Mouse (Mus musculus) olfactory bulb, adult 2 months (tissue): ENCODE data around the gene Tex14. TPM values are rescaled to one million over a fixed set of nuclear protein-coding genes. Genes with fewer than 3 reads are reported as not detected.

ENCODE experiments used
- H3K27ac ChIP-seq: fragments of 200-500 bp; 2 replicates; pipeline ENCODE4 v1.5.1; 2012; ENCODE audit warnings: low read depth, low read length; ENCODE audit not compliant: insufficient read depth
- H3K4me1 ChIP-seq: fragments of 200-500 bp; 2 replicates; pipeline ENCODE4 v1.6.1; 2012; ENCODE audit warnings: low read length; ENCODE audit not compliant: control insufficient read depth, insufficient read depth
- H3K4me3 ChIP-seq: fragments of 200-500 bp; 2 replicates; pipeline ENCODE4 v1.5.1; 2012; ENCODE audit warnings: mild to moderate bottlenecking, low read depth, low read length, moderate library complexity; ENCODE audit not compliant: insufficient read depth
- CTCF ChIP-seq: fragments of 200-500 bp; IDR thresholded peaks from 2 replicates; pipeline ENCODE4 v1.5.1; 2012; ENCODE audit warnings: low read depth, mild to moderate bottlenecking, low read length, moderate library complexity; ENCODE audit not compliant: insufficient read depth
- POLR2A ChIP-seq: fragments of 200-500 bp; IDR thresholded peaks from 2 replicates; pipeline ENCODE4 v1.6.1; 2012; ENCODE audit warnings: mild to moderate bottlenecking, low read depth, low read length, moderate library complexity; ENCODE audit not compliant: insufficient read depth
- WGBS: fragments of 180-500 bp; shearing (Covaris S2); methylation state at CpG from one replicate; pipeline ENCODE4 v1.1.7; 2018; 5-methylcytosine and 5-hydroxymethylcytosine counted together
- polyA plus RNA-seq: library from polyadenylated mRNA; stranded (reverse); fragments of >200 nt; gene quantifications from 2 replicates; pipeline ENCODE4 v1.2.4, GENCODE M21; 2012; ENCODE audit warnings: low replicate concordance; ENCODE audit not compliant: missing spikeins, insufficient read depth, insufficient read length

Gene Tex14
- polyA plus RNA-seq, 1 experiment = not detected

DNA sequence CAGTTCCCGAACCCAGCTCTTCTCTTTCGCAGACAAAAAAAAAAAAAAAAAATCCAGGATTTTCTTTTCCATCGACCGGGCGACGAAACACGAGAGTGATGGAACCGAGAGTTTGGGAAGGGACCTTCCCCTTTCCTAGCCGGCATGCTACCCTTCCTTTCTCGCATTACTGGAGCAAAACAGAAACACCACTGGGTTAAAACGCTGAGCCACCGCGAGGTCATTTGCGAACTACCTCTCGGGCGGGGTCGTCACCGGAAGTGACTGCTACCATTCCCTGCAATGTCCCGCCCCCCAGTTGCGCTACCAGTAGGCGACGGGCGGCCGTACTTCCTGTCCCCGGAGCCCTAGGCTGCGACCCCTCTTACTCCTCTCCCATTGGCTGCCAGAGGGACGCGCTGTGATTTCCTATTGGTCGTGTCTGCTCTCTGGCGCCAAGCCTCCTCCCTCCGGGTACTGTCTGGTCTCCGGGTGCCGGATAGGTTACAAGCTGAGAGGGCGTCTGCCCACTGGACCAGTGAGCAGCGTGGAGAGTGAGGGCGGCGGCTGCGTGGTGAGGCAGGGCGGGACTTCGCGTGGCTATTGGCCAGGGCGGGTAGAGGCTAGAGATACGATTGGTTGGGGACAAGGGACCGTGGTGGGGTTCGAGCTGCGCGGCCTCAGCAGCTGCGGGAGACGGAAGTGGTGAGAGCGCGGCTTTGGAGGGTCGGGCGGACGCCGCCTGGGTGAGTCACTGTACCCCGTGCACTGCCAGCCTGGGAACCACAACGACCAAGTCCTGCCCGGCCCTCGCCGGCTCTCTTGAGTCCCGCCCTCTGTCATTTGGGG, 186.9 kb downstream of the Tex14 start, which contains the start of gene Mtmr4:
Mtmr4 (plus strand) TSS at position 637 of the 828 bp plus-strand sequence.
- H3K27ac ChIP-seq = peak within 1 kb of the TSS; percentile 72
- WGBS = under 1% methylated on average over 61 of the region's 61 CpGs
- peaks cover 28% of the 10 kb centered on the region for H3K4me1 ChIP-seq
- peak within 1 kb of the TSS; percentile 81 for H3K4me3 ChIP-seq
- TF ChIP-seq POLR2A = peak; percentile 64; the same call in 1 of the 2 replicates
- TF ChIP-seq CTCF = no peak

DNA sequence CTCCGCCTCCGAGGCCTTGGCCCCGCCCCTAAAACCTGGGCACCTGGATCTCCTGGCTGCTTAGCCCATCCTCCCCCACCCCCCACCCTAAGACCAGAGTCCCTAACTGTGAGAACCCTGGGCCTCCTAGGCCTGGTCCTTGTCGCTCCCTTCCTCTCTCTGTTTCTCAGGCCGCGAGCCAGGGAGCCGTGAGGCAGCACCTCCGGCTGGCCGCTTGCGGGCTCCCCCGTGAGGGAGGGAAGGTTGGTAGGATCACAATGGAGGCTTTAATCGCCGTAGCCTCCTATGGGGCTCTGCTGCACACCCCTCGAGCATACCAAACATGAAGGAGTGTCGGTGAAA, 187.5 kb downstream of the Tex14 start:
- Histone ChIP-seq H3K27ac (peak overlapping the region; percentile 72), H3K4me1 (peaks cover 33% of the 10 kb centered on the region), H3K4me3 (peak overlapping the region; percentile 81)
- WGBS = under 1% methylated on average over 15 of the region's 15 CpGs
- TF ChIP-seq CTCF (no peak), POLR2A (no peak)

DNA sequence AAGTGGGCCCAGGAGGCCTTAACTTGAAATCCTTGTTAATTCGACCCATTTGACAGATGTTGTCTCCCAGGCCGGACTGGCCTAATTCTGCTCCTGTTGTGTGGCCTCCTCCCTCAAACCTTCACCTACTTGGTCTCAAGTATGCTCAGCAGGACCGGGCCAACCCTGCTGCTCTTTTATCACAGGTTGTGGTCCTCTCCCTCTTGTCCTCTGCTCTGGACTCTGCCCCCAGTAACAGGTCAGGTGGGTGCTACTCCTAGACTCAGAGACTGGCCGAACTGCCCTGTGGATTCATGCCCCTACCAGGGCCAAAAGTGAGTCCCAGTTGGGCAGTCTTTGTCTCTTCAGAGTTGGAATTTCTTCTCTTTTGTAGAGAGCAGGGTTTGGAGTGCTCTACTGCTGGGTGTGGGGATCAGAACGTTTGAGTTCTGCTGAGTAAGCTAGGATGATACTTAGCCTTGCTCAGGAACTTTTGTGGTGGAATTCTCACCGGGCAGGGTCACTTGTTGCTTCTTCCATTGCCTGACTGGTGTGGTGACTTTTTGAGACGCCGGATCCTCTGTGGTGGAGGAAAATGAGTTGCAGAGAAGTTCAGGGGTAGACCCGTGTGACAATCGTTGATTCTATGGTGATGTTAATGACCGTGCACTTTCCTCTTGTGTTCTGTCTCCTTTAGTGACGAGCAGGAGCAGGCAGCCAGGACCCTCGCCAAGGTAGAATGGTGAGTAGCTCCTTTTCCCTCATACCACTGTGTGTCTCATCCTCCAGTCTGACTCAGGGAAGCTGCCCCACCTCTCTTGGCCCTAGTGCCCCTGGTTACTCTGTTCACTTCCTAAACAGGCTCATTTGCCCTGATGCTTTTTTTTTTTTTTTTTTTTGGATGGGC, 188.1 kb downstream of the Tex14 start:
- 31% methylated on average over 13 of the region's 13 CpGs for WGBS
- no peak for TF ChIP-seq CTCF
- TF ChIP-seq POLR2A = no peak
- peak overlapping the region; percentile 81 for H3K4me3 ChIP-seq
- peak overlapping the region; percentile 72 for H3K27ac ChIP-seq
- peaks cover 35% of the 10 kb centered on the region for H3K4me1 ChIP-seq

DNA sequence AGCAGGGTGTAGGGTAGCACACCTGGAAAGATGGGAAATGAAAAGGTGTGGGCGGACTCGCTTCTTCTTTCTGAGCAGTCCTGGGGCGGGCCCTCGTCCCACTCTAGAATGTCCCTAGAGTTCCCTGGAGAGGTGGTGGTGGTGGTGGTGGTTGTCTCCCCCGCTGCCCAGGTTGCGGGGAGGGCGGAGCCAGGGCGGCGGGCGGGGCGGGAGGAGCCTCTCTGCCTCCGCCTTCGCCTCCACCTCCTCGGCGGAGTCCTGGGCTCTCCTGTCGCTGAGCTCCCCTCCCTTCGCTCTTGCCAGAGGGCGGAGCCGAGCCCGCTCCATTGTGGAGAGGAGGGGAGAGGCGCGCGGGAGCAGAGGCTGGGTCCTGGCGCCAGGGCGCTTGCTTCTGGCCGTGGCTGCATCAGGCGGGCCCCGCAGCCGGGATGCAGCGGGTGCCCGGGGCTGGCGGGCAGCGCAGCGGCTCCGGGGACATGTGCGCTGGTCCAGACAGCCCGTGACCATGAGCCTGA, 190.5 kb downstream of the Tex14 start:
- Histone ChIP-seq H3K4me3 (peak overlapping the region; percentile 84), H3K27ac (peak overlapping the region; percentile 65), H3K4me1 (peaks cover 37% of the 10 kb centered on the region)
- WGBS = 2% methylated on average over 37 of the region's 37 CpGs
- no peak for TF ChIP-seq CTCF
- TF ChIP-seq POLR2A = peak; percentile 73

DNA sequence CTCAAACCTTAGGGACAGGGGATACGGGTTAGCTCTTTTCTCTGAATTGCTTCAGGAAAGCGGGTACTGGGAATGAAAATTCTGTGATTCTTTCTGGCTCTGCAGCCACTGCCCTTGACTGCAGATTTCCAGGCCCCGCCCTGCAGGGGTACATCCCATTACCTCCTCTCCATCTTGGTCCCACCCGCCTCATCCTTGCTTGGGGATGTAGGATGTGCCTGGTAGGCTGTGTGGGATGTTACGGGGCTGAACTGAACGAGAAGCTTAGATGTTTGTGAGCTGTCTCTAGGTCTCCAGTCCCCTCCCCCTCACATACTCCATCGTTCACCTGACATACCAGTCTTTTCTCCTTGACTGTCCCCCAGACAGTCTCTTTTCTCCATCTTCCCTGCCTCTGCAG, 191.1 kb downstream of the Tex14 start:
- Histone ChIP-seq H3K4me1 (peaks cover 37% of the 10 kb centered on the region), H3K4me3 (peak overlapping the region; percentile 84), H3K27ac (peak overlapping the region; percentile 65)
- 6% methylated on average over 7 of the region's 7 CpGs for WGBS
- TF ChIP-seq POLR2A (no peak), CTCF (no peak)

DNA sequence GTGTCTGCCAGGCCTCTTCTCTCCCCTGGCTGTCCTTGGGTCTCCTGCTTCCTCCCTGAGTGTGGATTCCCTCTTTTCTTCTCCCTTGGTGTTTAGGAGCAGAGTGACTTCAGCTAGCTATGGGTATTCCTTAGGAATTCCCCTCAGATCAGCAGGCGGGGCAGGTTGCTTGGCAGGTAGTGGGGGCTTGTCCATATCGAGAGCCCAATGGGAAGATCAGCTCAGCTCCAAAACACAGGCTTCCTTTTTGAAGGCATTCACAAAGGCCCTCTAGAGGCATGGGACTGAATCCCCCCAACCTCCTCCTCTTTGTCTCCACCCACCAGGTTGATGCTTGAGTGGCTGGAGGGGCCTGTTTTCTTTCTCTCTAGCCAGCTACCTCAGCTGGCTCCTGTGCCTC, 191.6 kb downstream of the Tex14 start:
- Histone ChIP-seq H3K4me3 (peak overlapping the region; percentile 84), H3K27ac (peak overlapping the region; percentile 60), H3K4me1 (peaks cover 37% of the 10 kb centered on the region)
- WGBS = 20% methylated on average over 2 of the region's 2 CpGs
- TF ChIP-seq CTCF = no peak
- TF ChIP-seq POLR2A = no peak

DNA sequence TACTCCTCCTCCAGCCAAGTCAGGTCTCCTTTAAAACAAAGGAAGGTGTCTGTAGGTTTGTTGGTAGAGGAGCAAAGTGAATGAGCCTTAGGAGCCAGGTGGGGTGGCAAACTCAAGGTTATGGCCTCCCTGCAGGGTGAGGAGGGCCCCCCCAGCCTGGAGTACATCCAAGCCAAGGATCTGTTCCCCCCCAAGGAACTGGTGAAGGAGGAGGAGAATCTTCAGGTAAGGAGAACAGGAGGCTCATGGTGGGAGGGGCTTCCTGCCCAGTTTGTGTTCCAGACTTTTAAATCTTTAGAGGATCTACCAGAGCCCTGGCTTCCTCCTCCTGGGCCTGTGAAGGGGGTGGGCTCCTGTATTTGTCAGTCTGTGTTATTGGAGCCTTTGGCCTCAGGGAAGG, 192.2 kb downstream of the Tex14 start:
- TF ChIP-seq POLR2A (no peak), CTCF (no peak)
- Histone ChIP-seq H3K27ac (no peak overlapping the region), H3K4me1 (peaks cover 37% of the 10 kb centered on the region), H3K4me3 (no peak overlapping the region)

DNA sequence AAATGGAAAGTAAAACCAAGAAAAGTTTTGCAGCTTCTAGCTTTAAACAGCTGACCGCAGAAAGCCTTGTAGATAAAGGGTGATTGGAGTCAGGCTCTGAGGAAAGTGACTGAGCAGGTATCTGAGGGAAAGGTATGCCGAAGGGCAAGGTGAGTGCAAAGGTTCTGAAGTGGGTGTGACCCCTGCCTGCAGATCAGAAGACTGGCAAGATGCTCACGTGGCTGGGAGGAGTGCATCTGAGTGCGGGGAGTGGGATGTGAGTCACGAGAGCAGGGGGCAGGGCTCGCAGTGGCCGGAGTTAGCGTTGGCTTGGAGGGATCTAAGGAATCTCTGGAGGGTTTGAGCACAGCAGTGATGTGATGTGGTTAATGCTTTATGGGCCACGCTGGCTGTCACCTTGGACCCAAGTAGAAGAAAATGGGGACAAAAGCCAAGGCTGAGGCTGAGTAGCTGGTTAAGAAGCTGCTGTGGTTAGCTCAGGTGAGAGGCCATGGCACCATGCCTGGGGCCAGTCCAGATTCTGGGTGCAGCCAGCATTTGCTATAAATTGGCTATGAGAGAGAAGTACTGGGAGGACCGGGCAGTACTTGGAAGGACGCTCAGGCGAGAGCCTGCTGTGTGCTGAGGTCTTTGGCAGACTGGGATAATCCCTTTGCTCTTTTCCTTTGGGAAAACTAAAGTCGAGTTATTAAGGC, 194.7 kb downstream of the Tex14 start:
- H3K4me1 ChIP-seq = peaks cover 33% of the 10 kb centered on the region
- no peak overlapping the region for H3K4me3 ChIP-seq
- H3K27ac ChIP-seq = no peak overlapping the region
- TF ChIP-seq POLR2A = no peak
- no peak for TF ChIP-seq CTCF
- WGBS = 80% methylated on average over 13 of the region's 13 CpGs
